Mouse (Mus musculus): ENCODE results near the gene Cks2. TPM values are rescaled to one million over a fixed set of nuclear protein-coding genes. Genes with fewer than 3 reads are reported as not detected.

Cks2 gene
- total and polyA plus RNA-seq, 3 experiments, result 243 to 846 (median 297) TPM

- TF ChIP-seq UBTF (IDR thresholded peaks at IDR 0.05; ENCODE audit: borderline replicate concordance, insufficient read depth, low read depth, low read length) (no peak), POLR2AphosphoS2 (IDR thresholded peaks at IDR 0.05; ENCODE audit: low read length) (peak; percentile 62), ZC3H11A (IDR thresholded peaks at IDR 0.05; ENCODE audit: low read depth, low read length) (no peak), TCF12 (IDR thresholded peaks at IDR 0.05; ENCODE audit: low read depth, low read length) (no peak), BHLHE40 (IDR thresholded peaks at IDR 0.05; ENCODE audit: borderline replicate concordance, low read depth, low read length) (no peak), MYC (IDR thresholded peaks at IDR 0.05; ENCODE audit: low read depth, low read length) (no peak), JUND (IDR thresholded peaks at IDR 0.05; ENCODE audit: low read depth, low read length) (no peak), CHD1 (IDR thresholded peaks at IDR 0.05; ENCODE audit: low read depth, low read length) (peak; percentile 85), POLR2A (IDR thresholded peaks at IDR 0.05; ENCODE audit: control insufficient read depth in 1 of 2, insufficient read depth in 1 of 2, low read depth in 1 of 2, low read length in 2 of 2, poor library complexity in 1 of 2) (no peak), KAT2A (conservative IDR thresholded peaks at IDR 0.05; ENCODE audit: low read depth, low read length) (no peak), ELF1 (IDR thresholded peaks at IDR 0.05; ENCODE audit: low read depth, low read length) (no peak), SMC3 (IDR thresholded peaks at IDR 0.05; ENCODE audit: low read depth, low read length) (no peak)
Observed at GRCm38 (mm10) chr13:51647770-51648169, 2.7 kb downstream of the Cks2 start (continued).

GRCm38 (mm10) chr13:51648237-51648636 is 3.2 kb downstream of the Cks2 start:
- Histone ChIP-seq H3K36me3 (ENCODE audit: control insufficient read depth in 1 of 2, insufficient read depth in 2 of 2, low read length in 2 of 2) (peaks cover 11 to 38% of the 10 kb centered on the region in 2 experiments), H3K4me3 (ENCODE audit: control insufficient read depth in 1 of 2, insufficient read depth in 1 of 2, low read depth in 2 of 2, low read length in 2 of 2) (peak overlapping the region; percentile 65 to 96)
- DNase-seq (ENCODE audit: low read depth, low spot score), result peak; percentile 83
- TF ChIP-seq MEF2A (IDR thresholded peaks at IDR 0.05; ENCODE audit: extremely low read depth, insufficient replicate concordance, low read depth, low read length, poor library complexity, severe bottlenecking) (no peak), MYC (IDR thresholded peaks at IDR 0.05; ENCODE audit: low read depth, low read length) (0 out of 2 replicates have a peak, but pooled peaks have one; percentile 30), GATA1 (IDR thresholded peaks at IDR 0.05; ENCODE audit: low read depth, low read length) (peak; percentile 91), RAD21 (IDR thresholded peaks at IDR 0.05; ENCODE audit: low read depth, low read length) (no peak), RCOR1 (IDR thresholded peaks at IDR 0.05; ENCODE audit: low read depth, low read length) (no peak), GABPA (IDR thresholded peaks at IDR 0.05; ENCODE audit: low read depth, low read length) (peak; percentile 95), JUND (IDR thresholded peaks at IDR 0.05; ENCODE audit: low read depth, low read length) (no peak), CTCF (IDR thresholded peaks at IDR 0.05 in 2 of 3, conservative IDR thresholded peaks at IDR 0.05 in 1 of 3; ENCODE audit: control insufficient read depth in 1 of 3, insufficient read depth in 1 of 3, low read depth in 2 of 3, low read length in 3 of 3, poor library complexity in 1 of 3, severe bottlenecking in 1 of 3) (no peak), MYB (IDR thresholded peaks at IDR 0.05; ENCODE audit: low read depth, low read length) (no peak), MAZ (IDR thresholded peaks at IDR 0.05; ENCODE audit: low read depth, low read length) (no peak), POLR2AphosphoS2 (IDR thresholded peaks at IDR 0.05; ENCODE audit: low read length) (0 out of 2 replicates have a peak, but pooled peaks have one; percentile 48), UBTF (IDR thresholded peaks at IDR 0.05; ENCODE audit: borderline replicate concordance, insufficient read depth, low read depth, low read length) (no peak), USF2 (IDR thresholded peaks at IDR 0.05; ENCODE audit: borderline replicate concordance in 1 of 2, insufficient read depth in 1 of 2, low read depth in 1 of 2, low read length in 2 of 2) (no peak), CHD1 (IDR thresholded peaks at IDR 0.05; ENCODE audit: low read depth, low read length) (peak; percentile 26), NELFE (IDR thresholded peaks at IDR 0.05; ENCODE audit: low read depth, low read length) (no peak), USF1 (IDR thresholded peaks at IDR 0.05; ENCODE audit: low read depth, low read length) (no peak), SMC3 (IDR thresholded peaks at IDR 0.05; ENCODE audit: low read depth, low read length) (no peak), KAT2A (conservative IDR thresholded peaks at IDR 0.05; ENCODE audit: low read depth, low read length) (no peak), ZKSCAN1 (IDR thresholded peaks at IDR 0.05; ENCODE audit: low read depth, low read length) (no peak), POLR2A (IDR thresholded peaks at IDR 0.05; ENCODE audit: control insufficient read depth in 1 of 2, insufficient read depth in 1 of 2, low read depth in 1 of 2, low read length in 2 of 2, poor library complexity in 1 of 2) (no peak), EP300 (IDR thresholded peaks at IDR 0.05; ENCODE audit: low read depth in 1 of 2, low read length in 2 of 2) (peak; percentile 81 to 87), ELF1 (IDR thresholded peaks at IDR 0.05; ENCODE audit: low read depth, low read length) (no peak), MXI1 (IDR thresholded peaks at IDR 0.05; ENCODE audit: low read depth, low read length) (peak; percentile 78), HCFC1 (IDR thresholded peaks at IDR 0.05; ENCODE audit: low read depth, low read length) (no peak), CHD2 (IDR thresholded peaks at IDR 0.05; ENCODE audit: low read length) (no peak), NRF1 (IDR thresholded peaks at IDR 0.05; ENCODE audit: insufficient read depth, low read depth, low read length, poor library complexity, severe bottlenecking) (no peak), TCF12 (IDR thresholded peaks at IDR 0.05; ENCODE audit: low read depth, low read length) (peak; percentile 39; the same call in 1 of the 2 replicates), TAL1 (IDR thresholded peaks at IDR 0.05; ENCODE audit: low read length) (0 out of 2 replicates have a peak, but pooled peaks have one; percentile 6), ETS1 (IDR thresholded peaks at IDR 0.05; ENCODE audit: low read depth, low read length) (peak; percentile 92), TBP (IDR thresholded peaks at IDR 0.05; ENCODE audit: low read depth, low read length) (peak; percentile 43), SIN3A (IDR thresholded peaks at IDR 0.05; ENCODE audit: low read length) (peak; percentile 95)

More at GRCm38 (mm10) chr13:51648237-51648636, 3.2 kb downstream of the Cks2 start:
- Histone ChIP-seq H3K79me2 (ENCODE audit: control insufficient read depth, insufficient read depth, low read length, poor library complexity) (peaks cover 60% of the 10 kb centered on the region), H3K9ac (ENCODE audit: control insufficient read depth, low read depth, low read length, poor library complexity, severe bottlenecking) (peak overlapping the region; percentile 95), H3K9me3 (replicated peaks; ENCODE audit: insufficient read depth, low read length) (no peaks in the 10 kb centered on the region), H3K27ac (ENCODE audit: control insufficient read depth, low read depth, low read length) (peak overlapping the region; percentile 81), H3K4me1 (ENCODE audit: control insufficient read depth in 1 of 2, insufficient read depth in 2 of 2, low read length in 2 of 2) (peaks cover 2 to 14% of the 10 kb centered on the region in 2 experiments), H3K27me3 (ENCODE audit: control insufficient read depth in 1 of 2, insufficient read depth in 2 of 2, low read length in 2 of 2) (no peaks in the 10 kb centered on the region)
